Mouse (Mus musculus) limb, embryonic 14.5 days (tissue): ENCODE data around the gene Olfr1255. TPM values are rescaled to one million over a fixed set of nuclear protein-coding genes. Genes with fewer than 3 reads are reported as not detected.

ENCODE experiments used
- ATAC-seq: fragments of 200-750 bp; cut with Nextera tagmentation; 2 replicates; pipeline ENCODE4 v1.8.0; 2017; ENCODE audit warnings: low read depth, moderate number of reproducible peaks, moderate TSS enrichment; ENCODE audit not compliant: low FRiP score
- DNase-seq: peaks from one replicate; pipeline ENCODE4 v3.0.0-alpha.2; 2015; ENCODE audit warnings: low spot score
- H3K27ac ChIP-seq: fragments of 300-500 bp; sonication (generic); replicated peaks from 2 replicates; pipeline ENCODE4 v1.5.1; 2014; ENCODE audit warnings: low read depth, mild to moderate bottlenecking, low read length, moderate library complexity, mixed read lengths
- H3K27me3 ChIP-seq: fragments of 300-500 bp; sonication (generic); 2 replicates; pipeline ENCODE4 v1.6.1; 2014; ENCODE audit warnings: low read length, mixed read lengths; ENCODE audit not compliant: control insufficient read depth, insufficient read depth
- H3K36me3 ChIP-seq: fragments of 300-500 bp; sonication (generic); 2 replicates; pipeline ENCODE4 v1.6.1; 2014; ENCODE audit warnings: mild to moderate bottlenecking, low read length, moderate library complexity, mixed read lengths; ENCODE audit not compliant: control insufficient read depth, insufficient read depth
- H3K4me1 ChIP-seq: fragments of 300-500 bp; sonication (generic); 2 replicates; pipeline ENCODE4 v1.6.1; 2014; ENCODE audit warnings: antibody characterized with exemption, low read length, mixed read lengths; ENCODE audit not compliant: control insufficient read depth, insufficient read depth
- H3K4me2 ChIP-seq: fragments of 300-500 bp; sonication (generic); replicated peaks from 2 replicates; pipeline ENCODE4 v1.6.1; 2014; ENCODE audit warnings: low read depth, mild to moderate bottlenecking, low read length, moderate library complexity; ENCODE audit not compliant: severe bottlenecking
- H3K4me3 ChIP-seq: fragments of 300-500 bp; sonication (generic); replicated peaks from 2 replicates; pipeline ENCODE4 v1.5.1; 2014; ENCODE audit warnings: low read length
- H3K9ac ChIP-seq: fragments of 300-500 bp; sonication (generic); 2 replicates; pipeline ENCODE4 v1.6.1; 2014; ENCODE audit warnings: mild to moderate bottlenecking, low read depth, low read length, moderate library complexity; ENCODE audit not compliant: severe bottlenecking
- H3K9me3 ChIP-seq: fragments of 300-500 bp; sonication (generic); 2 replicates; pipeline ENCODE4 v1.6.1; 2016; ENCODE audit warnings: low read length; ENCODE audit not compliant: control insufficient read depth
- POLR2A ChIP-seq: fragments of 200-500 bp; IDR thresholded peaks from 2 replicates; pipeline ENCODE4 v1.8.0; 2012; ENCODE audit warnings: inconsistent platforms, mild to moderate bottlenecking, moderate library complexity, borderline replicate concordance; ENCODE audit not compliant: insufficient read depth, insufficient read length; ENCODE audit errors: extremely low read depth
- WGBS: fragments of 180-500 bp; shearing (Covaris S2); extraction: QIAGEN DNeasy Blood & Tissue Kit; methylation state at CpG from one replicate; pipeline ENCODE4 v1.1.7; 2014; 5-methylcytosine and 5-hydroxymethylcytosine counted together
- polyA plus RNA-seq, 2 experiments: library from polyadenylated mRNA; depleted of rRNA in 1 of 2; stranded (reverse) in 1 of 2; unstranded in 1 of 2; fragments of >200 nt; fragmentation: Nextera tagmentation in 1 of 2; extraction: Ambion mirVana in 1 of 2; gene quantifications; 2 replicates each; pipeline versions ENCODE4 v1.2.1 to v1.2.3; 2012 to 2014

Gene Olfr1255
- polyA plus RNA-seq, 2 experiments, result not detected

DNA sequence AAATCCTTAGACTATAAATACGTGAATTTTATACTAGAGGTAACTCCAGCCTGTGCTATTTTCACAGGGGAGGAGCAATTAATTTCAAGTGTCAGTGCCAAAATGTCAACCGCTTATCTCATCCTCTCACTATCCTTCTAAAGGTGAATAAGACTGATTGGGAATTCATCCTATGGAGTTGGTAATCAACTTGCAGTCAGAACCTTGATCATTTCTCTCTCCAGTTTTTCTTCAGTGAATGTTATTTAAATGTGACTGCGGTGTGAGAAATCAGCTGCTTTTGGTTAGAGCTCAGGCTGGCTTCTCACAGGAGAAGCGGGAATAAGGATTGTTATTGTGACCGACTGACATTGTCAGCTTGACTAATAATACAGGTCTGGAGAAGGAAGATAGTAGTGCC is 36.3 kb downstream of the Olfr1255 start, which contains the start of gene Olfr48:
Gene Olfr48 (minus strand): TSS at position 101 of the 400 bp plus-strand sequence.
- Histone ChIP-seq H3K9me3 (no peaks in the 10 kb centered on the region), H3K9ac (no peak within 1 kb of the TSS), H3K4me3 (no peak within 1 kb of the TSS), H3K4me1 (no peaks in the 10 kb centered on the region), H3K27ac (no peak within 1 kb of the TSS), H3K36me3 (no peaks in the 10 kb centered on the region), H3K4me2 (no peak within 1 kb of the TSS), H3K27me3 (no peaks in the 10 kb centered on the region)
- ATAC-seq (no peak), DNase-seq (no peak)
- TF ChIP-seq POLR2A, result no peak
- 81% methylated on average over 5 of the region's 5 CpGs for WGBS

DNA sequence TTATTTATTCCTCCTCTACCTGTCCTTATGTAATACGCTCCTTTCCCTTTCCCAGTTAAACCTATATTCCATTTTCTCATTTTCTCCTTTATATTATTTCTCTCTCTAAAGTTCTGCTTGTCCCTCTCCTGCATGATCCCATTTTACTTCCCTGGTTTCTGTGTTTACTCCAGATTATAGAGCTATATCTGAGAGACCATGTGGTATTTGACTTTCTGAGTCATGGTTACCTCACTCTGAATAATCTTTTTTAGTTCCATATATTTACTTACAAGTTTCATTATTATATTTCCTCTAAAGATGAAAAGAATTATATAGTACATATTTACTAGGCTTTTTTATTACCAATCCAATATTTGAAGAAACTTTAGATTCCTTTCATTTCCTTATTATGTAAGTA is 37.4 kb downstream of the Olfr1255 start:
- 87% methylated on average over 1 of the region's 1 CpGs for WGBS

More for the DNA sequence above, 37.4 kb downstream of the Olfr1255 start:
- DNase-seq, result no peak
- no peak overlapping the region for H3K9ac ChIP-seq
- TF ChIP-seq POLR2A, result no peak
- H3K4me2 ChIP-seq, result no peak overlapping the region
- no peaks in the 10 kb centered on the region for H3K9me3 ChIP-seq
- H3K4me3 ChIP-seq, result no peak overlapping the region
- ATAC-seq, result no peak
- H3K36me3 ChIP-seq, result no peaks in the 10 kb centered on the region
- no peaks in the 10 kb centered on the region for H3K27me3 ChIP-seq
- no peaks in the 10 kb centered on the region for H3K4me1 ChIP-seq
- H3K27ac ChIP-seq, result no peak overlapping the region

Other genes starting within 250 kb of the Olfr1255 start
- not detected in 2 replicates for gene Olfr1245, start 233.6 kb upstream of the Olfr1255 start, polyA plus RNA-seq (2012; rRNA removed)
- not detected in 2 replicates for gene Olfr1245, start 233.6 kb upstream of the Olfr1255 start, polyA plus RNA-seq (2014; fragmentation: Nextera tagmentation; extraction: Ambion mirVana)
- not detected in 2 replicates for gene Olfr1246, start 218.9 kb upstream of the Olfr1255 start, polyA plus RNA-seq (2012; rRNA removed)
- not detected in 2 replicates for gene Olfr1246, start 218.9 kb upstream of the Olfr1255 start, polyA plus RNA-seq (2014; fragmentation: Nextera tagmentation; extraction: Ambion mirVana)
- gene Olfr1247, start 197.9 kb upstream of the Olfr1255 start, polyA plus RNA-seq (2012; rRNA removed), result not detected in 2 replicates
- not detected in 2 replicates for gene Olfr1247, start 197.9 kb upstream of the Olfr1255 start, polyA plus RNA-seq (2014; fragmentation: Nextera tagmentation; extraction: Ambion mirVana)
- gene Olfr1248, start 193.8 kb upstream of the Olfr1255 start, polyA plus RNA-seq (2012; rRNA removed), result not detected in 2 replicates
- gene Olfr1248, start 193.8 kb upstream of the Olfr1255 start, polyA plus RNA-seq (2014; fragmentation: Nextera tagmentation; extraction: Ambion mirVana), result not detected in 2 replicates
- not detected in 2 replicates for gene Olfr1249, start 177.1 kb upstream of the Olfr1255 start, polyA plus RNA-seq (2012; rRNA removed)
- gene Olfr1249, start 177.1 kb upstream of the Olfr1255 start, polyA plus RNA-seq (2014; fragmentation: Nextera tagmentation; extraction: Ambion mirVana), result not detected in 2 replicates
- not detected in 2 replicates for gene Olfr1250, start 150.6 kb upstream of the Olfr1255 start, polyA plus RNA-seq (2012; rRNA removed)
- gene Olfr1250, start 150.6 kb upstream of the Olfr1255 start, polyA plus RNA-seq (2014; fragmentation: Nextera tagmentation; extraction: Ambion mirVana), result not detected in 2 replicates
- not detected in 2 replicates for gene Olfr1251, start 140.1 kb upstream of the Olfr1255 start, polyA plus RNA-seq (2012; rRNA removed)
- gene Olfr1251, start 140.1 kb upstream of the Olfr1255 start, polyA plus RNA-seq (2014; fragmentation: Nextera tagmentation; extraction: Ambion mirVana), result not detected in 2 replicates
- gene Olfr1252, start 87.0 kb upstream of the Olfr1255 start, polyA plus RNA-seq (2012; rRNA removed), result not detected in 2 replicates
- gene Olfr1252, start 87.0 kb upstream of the Olfr1255 start, polyA plus RNA-seq (2014; fragmentation: Nextera tagmentation; extraction: Ambion mirVana), result not detected in 2 replicates
- not detected in 2 replicates for gene Olfr1253, start 55.0 kb upstream of the Olfr1255 start, polyA plus RNA-seq (2012; rRNA removed)
- not detected in 2 replicates for gene Olfr1253, start 55.0 kb upstream of the Olfr1255 start, polyA plus RNA-seq (2014; fragmentation: Nextera tagmentation; extraction: Ambion mirVana)
- not detected in 2 replicates for gene Olfr1254, start 18.4 kb upstream of the Olfr1255 start, polyA plus RNA-seq (2012; rRNA removed)
- not detected in 2 replicates for gene Olfr1254, start 18.4 kb upstream of the Olfr1255 start, polyA plus RNA-seq (2014; fragmentation: Nextera tagmentation; extraction: Ambion mirVana)
- gene Olfr1256, start 29.5 kb downstream of the Olfr1255 start, polyA plus RNA-seq (2012; rRNA removed), result not detected in 2 replicates
- not detected in 2 replicates for gene Olfr1256, start 29.5 kb downstream of the Olfr1255 start, polyA plus RNA-seq (2014; fragmentation: Nextera tagmentation; extraction: Ambion mirVana)
- gene Olfr48, start 36.2 kb downstream of the Olfr1255 start, polyA plus RNA-seq (2012; rRNA removed), result not detected in 2 replicates
- gene Olfr48, start 36.2 kb downstream of the Olfr1255 start, polyA plus RNA-seq (2014; fragmentation: Nextera tagmentation; extraction: Ambion mirVana), result not detected in 2 replicates
- gene Olfr1257, start 66.4 kb downstream of the Olfr1255 start, polyA plus RNA-seq (2012; rRNA removed), result not detected in 2 replicates
- gene Olfr1257, start 66.4 kb downstream of the Olfr1255 start, polyA plus RNA-seq (2014; fragmentation: Nextera tagmentation; extraction: Ambion mirVana), result not detected in 2 replicates
- gene Olfr1258, start 115.3 kb downstream of the Olfr1255 start, polyA plus RNA-seq (2012; rRNA removed), result not detected in 2 replicates
- not detected in 2 replicates for gene Olfr1258, start 115.3 kb downstream of the Olfr1255 start, polyA plus RNA-seq (2014; fragmentation: Nextera tagmentation; extraction: Ambion mirVana)
- gene Olfr1259, start 136.6 kb downstream of the Olfr1255 start, polyA plus RNA-seq (2012; rRNA removed), result not detected in 2 replicates
- gene Olfr1259, start 136.6 kb downstream of the Olfr1255 start, polyA plus RNA-seq (2014; fragmentation: Nextera tagmentation; extraction: Ambion mirVana), result not detected in 2 replicates
- gene Olfr1260, start 162.3 kb downstream of the Olfr1255 start, polyA plus RNA-seq (2012; rRNA removed), result not detected in 2 replicates
- gene Olfr1260, start 162.3 kb downstream of the Olfr1255 start, polyA plus RNA-seq (2014; fragmentation: Nextera tagmentation; extraction: Ambion mirVana), result not detected in 2 replicates
- gene Olfr1261, start 179.2 kb downstream of the Olfr1255 start, polyA plus RNA-seq (2012; rRNA removed), result not detected in 2 replicates
- gene Olfr1261, start 179.2 kb downstream of the Olfr1255 start, polyA plus RNA-seq (2014; fragmentation: Nextera tagmentation; extraction: Ambion mirVana), result not detected in 2 replicates
- gene Olfr1262, start 188.1 kb downstream of the Olfr1255 start, polyA plus RNA-seq (2012; rRNA removed), result not detected in 2 replicates
- gene Olfr1262, start 188.1 kb downstream of the Olfr1255 start, polyA plus RNA-seq (2014; fragmentation: Nextera tagmentation; extraction: Ambion mirVana), result not detected in 2 replicates
- gene Olfr1263, start 200.1 kb downstream of the Olfr1255 start, polyA plus RNA-seq (2012; rRNA removed), result not detected in 2 replicates
- gene Olfr1263, start 200.1 kb downstream of the Olfr1255 start, polyA plus RNA-seq (2014; fragmentation: Nextera tagmentation; extraction: Ambion mirVana), result not detected in 2 replicates
- not detected in 2 replicates for gene Olfr1264, start 213.5 kb downstream of the Olfr1255 start, polyA plus RNA-seq (2012; rRNA removed)
- gene Olfr1264, start 213.5 kb downstream of the Olfr1255 start, polyA plus RNA-seq (2014; fragmentation: Nextera tagmentation; extraction: Ambion mirVana), result not detected in 2 replicates
- not detected in 2 replicates for gene Olfr1265, start 223.3 kb downstream of the Olfr1255 start, polyA plus RNA-seq (2012; rRNA removed)
- gene Olfr1265, start 223.3 kb downstream of the Olfr1255 start, polyA plus RNA-seq (2014; fragmentation: Nextera tagmentation; extraction: Ambion mirVana), result not detected in 2 replicates